Mouse (Mus musculus): ENCODE measurements at regions not wholly inside any gene's neighbourhood (a gene's known extent, or its start where the extent isn't known, plus 50 kb on each side); places are given as distances from the start of the nearest gene placed in this dataset.
"Not testable (repeated sequence)": the region's sequence is repeated elsewhere in the genome, so short reads cannot be mapped to it uniquely, and the experiment has no call there.

- no peak for DNase-seq (ENCODE audit: low spot score in 2 of 2)
These were observed 51.4 kb upstream of the Dlx2 start for GRCm38 (mm10) chr2:71597956-71598355.

GRCm38 (mm10) chr2:71598368-71598767 is 51.8 kb upstream of the Dlx2 start:
- DNase-seq (ENCODE audit: low spot score in 2 of 2) = peak in 1 of 2 experiments; percentile 2

GRCm38 (mm10) chr2:71598778-71599177 is 52.2 kb upstream of the Dlx2 start:
- DNase-seq (ENCODE audit: low spot score in 2 of 2) = peak; percentile 75 to 80

GRCm38 (mm10) chr2:71600213-71600612 is 53.7 kb upstream of the Dlx2 start:
- no peak for DNase-seq (ENCODE audit: low spot score in 2 of 2)

GRCm38 (mm10) chr2:71600999-71601398 is 54.4 kb upstream of the Dlx2 start:
- DNase-seq (ENCODE audit: low spot score in 2 of 2) = no peak

- DNase-seq (ENCODE audit: low spot score in 2 of 2) = not testable (repeated sequence)
These were observed 57.2 kb upstream of the Dlx2 start for GRCm38 (mm10) chr2:71603796-71604195.

GRCm38 (mm10) chr2:71605606-71606005 is 59.1 kb upstream of the Dlx2 start:
- no peak for DNase-seq (ENCODE audit: low spot score in 2 of 2)

- no peak for DNase-seq (ENCODE audit: low spot score in 2 of 2)
These were observed 60.5 kb upstream of the Dlx2 start for GRCm38 (mm10) chr2:71607087-71607502.

- no peak for DNase-seq (ENCODE audit: low spot score in 2 of 2)
These were observed 66.7 kb upstream of the Dlx2 start for GRCm38 (mm10) chr2:71613216-71613615.

- DNase-seq (ENCODE audit: low spot score in 2 of 2) = no peak
These were observed 70.0 kb upstream of the Dlx2 start for GRCm38 (mm10) chr2:71616526-71616925.

GRCm38 (mm10) chr2:71621458-71621857 is 74.9 kb upstream of the Dlx2 start:
- no peak for DNase-seq (ENCODE audit: low spot score in 2 of 2)

- no peak for DNase-seq (ENCODE audit: low spot score in 2 of 2)
These were observed 76.1 kb upstream of the Dlx2 start for GRCm38 (mm10) chr2:71622532-71623099.

GRCm38 (mm10) chr2:71623134-71623533 is 76.6 kb upstream of the Dlx2 start:
- DNase-seq (ENCODE audit: low spot score in 2 of 2) = no peak

- no peak for DNase-seq (ENCODE audit: low spot score in 2 of 2)
These were observed 78.8 kb upstream of the Dlx2 start for GRCm38 (mm10) chr2:71625298-71625902.

GRCm38 (mm10) chr2:71626404-71626803 is 79.8 kb upstream of the Dlx2 start:
- DNase-seq (ENCODE audit: low spot score in 2 of 2) = no peak

- no peak for DNase-seq (ENCODE audit: low spot score in 2 of 2)
These were observed 80.7 kb upstream of the Dlx2 start for GRCm38 (mm10) chr2:71627097-71627755.

GRCm38 (mm10) chr2:71628821-71629220 is 82.3 kb upstream of the Dlx2 start:
- no peak for DNase-seq (ENCODE audit: low spot score in 2 of 2)

- DNase-seq (ENCODE audit: low spot score in 2 of 2) = no peak
These were observed 83.0 kb upstream of the Dlx2 start for GRCm38 (mm10) chr2:71629301-71630142.

GRCm38 (mm10) chr2:71630143-71630463 is 83.5 kb upstream of the Dlx2 start:
- no peak for DNase-seq (ENCODE audit: low spot score in 2 of 2)

- no peak for DNase-seq (ENCODE audit: low spot score in 2 of 2)
These were observed 86.9 kb upstream of the Dlx2 start for GRCm38 (mm10) chr2:71633471-71633870.

GRCm38 (mm10) chr2:71634471-71634870 is 87.9 kb upstream of the Dlx2 start:
- DNase-seq (ENCODE audit: low spot score in 2 of 2) = no peak

- no peak for DNase-seq (ENCODE audit: low spot score in 2 of 2)
These were observed 89.6 kb upstream of the Dlx2 start for GRCm38 (mm10) chr2:71636134-71636533.

GRCm38 (mm10) chr2:71636590-71636989 is 90.0 kb upstream of the Dlx2 start:
- DNase-seq (ENCODE audit: low spot score in 2 of 2) = no peak

Data from natural killer cell, adult 2 months (primary cell).